Mouse (Mus musculus) ES-E14 (cell line): ENCODE results near the gene Fgf18.

Source experiments
- MAFK ChIP-seq: IDR thresholded peaks from 2 replicates; pipeline ENCODE4 v1.6.1; 2014; ENCODE audit warnings: mild to moderate bottlenecking, low read depth, low read length, inconsistent platforms; ENCODE audit not compliant: insufficient read depth
- ZNF384 ChIP-seq: IDR thresholded peaks from 2 replicates; pipeline ENCODE4 v1.6.1; 2012; ENCODE audit warnings: low read depth, low read length, inconsistent platforms

- no peak for TF ChIP-seq MAFK
- no peak for TF ChIP-seq ZNF384
Measured at GRCm38 (mm10) chr11:33152997-33153396, 5.8 kb upstream of the Fgf18 start.
